Mouse (Mus musculus) kidney, adult 2 months (tissue): ENCODE data around the gene Gsg1l.

Source experiments
- CTCF ChIP-seq: fragments of 200-500 bp; conservative IDR thresholded peaks from 2 replicates; pipeline ENCODE4 v1.5.1; 2011; ENCODE audit warnings: low read depth, mild to moderate bottlenecking, control low read depth, low read length, moderate library complexity, mixed read lengths; ENCODE audit not compliant: insufficient read depth, insufficient read length
- POLR2A ChIP-seq: fragments of 200-500 bp; IDR thresholded peaks from one replicate; pipeline ENCODE4 v1.6.1; 2011; ENCODE audit warnings: low read depth, low read length, control low read depth

- TF ChIP-seq CTCF (no peak), POLR2A (no peak)
Observed at GRCm38 (mm10) chr7:125954356-125954878, 127.8 kb downstream of the Gsg1l start.
